Mouse (Mus musculus): ENCODE measurements around the gene Fam163b.

Gene Fam163b
- long read RNA-seq, experiment 1 = 0 reads
- long read RNA-seq, experiment 2 = 0 reads

DNA sequence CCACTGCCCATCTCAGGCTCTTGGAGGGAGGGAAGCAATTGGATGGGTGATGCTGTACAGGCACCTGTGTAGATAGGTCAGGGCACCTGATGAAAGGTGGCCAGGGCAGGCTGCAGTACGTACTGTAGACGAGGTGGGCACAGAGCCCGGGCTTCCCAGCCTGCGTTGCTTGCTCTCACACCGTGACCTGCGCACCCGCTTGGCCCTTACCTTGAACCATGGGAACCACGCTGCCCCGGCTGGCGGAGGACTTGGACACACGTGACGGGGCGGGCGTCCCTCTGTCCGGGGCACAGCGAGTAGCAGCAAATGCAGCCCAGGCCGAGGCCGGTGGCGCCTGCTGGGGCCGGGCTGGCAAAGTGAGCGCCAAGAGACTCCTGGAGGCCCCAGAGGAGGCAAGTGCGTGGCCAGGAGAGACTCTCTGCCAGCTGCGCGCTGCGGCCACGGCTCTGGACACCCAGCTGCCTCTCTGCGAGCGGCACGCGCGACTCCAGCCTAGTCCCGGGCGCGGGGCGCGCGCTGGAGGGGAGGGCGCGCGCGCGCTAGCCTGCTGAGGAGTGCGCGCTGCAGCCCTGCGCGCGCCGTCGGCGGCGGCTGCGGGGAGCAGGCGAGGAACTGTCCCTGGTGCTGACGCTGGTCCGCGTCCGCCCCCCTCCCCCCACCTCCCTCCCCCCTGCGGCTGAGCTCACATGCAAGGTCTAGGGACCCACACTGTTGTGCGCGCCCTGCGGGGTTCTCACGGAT is at the start of gene Fam163b:
Fam163b (minus strand) TSS at position 542 of the 744 bp plus-strand sequence.
- intact Hi-C loops (cut with DNase I) = no loop called here

DNA sequence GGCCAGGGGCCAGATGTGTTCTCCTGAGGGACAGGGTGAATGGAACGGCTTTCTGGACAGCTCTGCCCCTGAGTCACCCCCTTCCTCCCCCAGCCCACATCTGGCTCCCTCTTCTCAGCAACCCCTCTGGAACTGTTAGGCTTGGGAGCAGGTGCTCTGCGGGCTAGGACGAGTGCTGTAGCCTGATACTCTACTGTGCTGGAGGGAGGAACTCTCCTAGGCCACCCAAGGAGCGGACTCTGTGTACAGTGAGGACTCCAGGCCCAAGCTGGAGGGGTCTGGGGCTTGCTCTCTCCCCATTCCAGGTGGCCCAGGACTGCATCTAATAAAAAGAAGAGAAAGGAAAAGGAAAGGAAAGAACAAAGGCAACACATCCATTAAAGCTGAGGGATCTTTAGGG is 47.7 kb upstream of the Fam163b start:
- intact Hi-C loops (cut with DNase I) = no loop called here

DNA sequence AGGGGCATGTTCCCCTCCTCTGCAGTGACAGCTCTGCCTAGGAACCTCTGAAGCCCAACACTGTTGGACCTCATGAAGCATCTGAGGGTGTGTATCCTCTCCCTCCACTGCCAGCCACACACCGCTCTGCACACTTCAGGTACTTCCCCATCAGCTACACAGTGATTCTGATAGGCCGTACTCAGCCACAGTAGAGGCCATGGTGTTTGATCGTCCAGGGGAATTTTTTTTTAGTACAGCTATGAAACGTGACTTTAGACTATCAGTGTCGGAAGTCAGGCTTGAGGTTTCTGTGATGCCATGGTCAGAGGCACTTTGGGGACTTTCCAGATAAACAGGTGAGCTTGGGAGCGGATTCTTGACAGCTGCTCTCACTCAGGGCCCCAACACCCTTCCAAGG is 45.2 kb upstream of the Fam163b start:
- intact Hi-C loops (cut with DNase I) = no loop called here

DNA sequence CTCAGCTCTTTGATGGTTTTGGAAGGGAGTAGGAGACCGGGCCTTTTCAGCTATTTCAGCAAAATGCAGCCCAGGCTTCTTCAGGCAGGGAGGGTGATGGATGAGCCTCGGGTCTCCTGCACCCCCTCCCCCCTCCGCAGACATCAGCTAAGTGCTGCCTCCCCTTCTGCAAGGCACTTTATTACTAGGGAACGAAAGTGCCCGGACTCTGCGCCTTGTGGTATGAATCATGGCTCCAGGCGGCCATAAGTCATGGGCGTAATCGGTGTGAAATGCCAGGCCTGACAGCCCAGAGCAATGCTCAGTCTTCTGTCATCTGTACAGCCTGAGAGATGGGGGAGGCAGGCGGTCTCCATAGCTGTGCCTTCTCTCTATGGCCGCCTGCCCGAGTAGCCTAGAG is 41.4 kb upstream of the Fam163b start:
- intact Hi-C loops (cut with DNase I) = no loop called here

DNA sequence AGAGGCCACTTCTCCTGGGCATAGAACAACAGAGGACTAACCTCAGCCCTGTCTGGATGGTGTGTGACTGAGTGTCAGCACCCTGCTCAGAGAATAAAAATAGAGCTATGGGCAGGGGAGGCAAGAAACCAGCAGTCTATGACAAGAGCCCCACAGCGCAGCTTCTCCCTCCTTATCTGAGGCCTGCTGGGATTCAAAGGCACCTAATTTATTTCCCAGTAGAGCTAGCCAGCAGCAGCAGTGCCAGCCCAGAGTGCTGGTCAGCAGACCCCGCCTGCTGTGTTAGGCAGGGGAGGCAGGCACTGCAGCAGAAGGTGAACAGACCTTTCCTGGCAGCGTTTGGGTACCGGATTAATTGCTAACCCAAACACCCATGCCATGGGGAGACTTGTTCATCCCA is 39.6 kb upstream of the Fam163b start:
- intact Hi-C loops (cut with DNase I) = no loop called here

DNA sequence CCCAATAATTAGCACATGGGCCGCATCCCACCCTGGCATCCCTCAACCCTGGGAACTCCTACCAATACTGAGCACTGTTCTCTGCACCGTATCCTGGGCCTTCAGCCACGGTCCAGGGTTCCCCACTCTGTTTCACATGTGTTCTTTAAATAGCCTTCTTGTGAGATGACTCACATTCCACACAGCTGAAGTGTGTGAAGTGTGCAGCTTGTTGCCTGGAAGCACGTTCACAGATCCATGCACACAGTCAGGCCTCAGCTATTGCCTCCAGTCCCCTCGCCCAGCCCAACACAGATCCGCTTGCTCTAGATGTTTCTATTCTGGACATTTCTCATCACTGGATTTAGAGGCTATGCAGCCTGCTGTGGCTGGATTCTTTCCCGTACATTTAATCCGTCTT is 36.8 kb upstream of the Fam163b start:
- intact Hi-C loops (cut with DNase I) = no loop called here

DNA sequence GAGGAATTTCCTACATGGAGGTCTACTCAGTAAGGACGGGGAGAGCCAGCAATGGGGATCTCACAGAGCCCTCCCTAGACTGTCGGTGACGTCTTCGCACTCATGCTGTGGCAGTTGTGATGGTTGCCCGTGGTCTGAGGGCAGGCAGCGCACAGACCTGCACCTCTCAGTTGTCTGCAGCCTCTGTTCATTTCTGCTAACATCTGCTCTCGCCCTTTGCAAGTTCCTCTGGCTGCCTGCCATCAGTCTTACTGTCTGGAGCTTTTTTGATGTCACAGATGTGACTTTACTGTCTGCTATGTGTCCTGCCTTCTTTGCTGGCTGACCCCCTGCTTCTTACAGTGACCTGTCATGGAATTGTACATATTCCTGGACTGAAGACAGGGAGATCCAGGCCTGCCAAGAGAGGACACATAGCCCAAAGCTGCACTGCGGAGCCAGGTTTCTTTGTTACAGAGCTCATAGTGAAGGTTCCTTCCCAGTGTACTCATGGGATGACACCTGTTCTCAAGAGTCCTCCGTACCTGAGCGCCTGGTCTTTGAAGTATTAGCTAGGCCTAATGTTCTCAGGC is 33.5 kb upstream of the Fam163b start:
- intact Hi-C loops (cut with DNase I) = no loop called here

DNA sequence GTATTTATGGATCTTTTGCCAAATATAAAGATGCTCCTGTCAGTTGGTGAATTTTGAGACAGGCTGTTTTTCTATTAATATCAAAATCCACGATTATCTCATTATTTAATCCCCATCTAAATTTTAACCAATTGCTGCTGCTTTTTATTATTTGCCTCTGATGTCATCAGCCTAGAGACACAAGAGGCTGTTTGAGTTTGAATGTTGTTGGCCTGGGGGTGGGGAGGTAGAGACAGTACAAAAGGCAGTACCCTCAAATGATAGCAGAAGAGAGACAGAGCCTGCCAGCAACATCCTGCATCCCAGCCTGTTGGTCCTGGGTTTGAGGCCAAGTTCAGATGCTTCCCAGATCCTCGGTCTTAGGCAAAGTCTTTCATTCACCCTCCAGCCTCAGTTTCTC is 32.0 kb upstream of the Fam163b start:
- intact Hi-C loops (cut with DNase I) = no loop called here

DNA sequence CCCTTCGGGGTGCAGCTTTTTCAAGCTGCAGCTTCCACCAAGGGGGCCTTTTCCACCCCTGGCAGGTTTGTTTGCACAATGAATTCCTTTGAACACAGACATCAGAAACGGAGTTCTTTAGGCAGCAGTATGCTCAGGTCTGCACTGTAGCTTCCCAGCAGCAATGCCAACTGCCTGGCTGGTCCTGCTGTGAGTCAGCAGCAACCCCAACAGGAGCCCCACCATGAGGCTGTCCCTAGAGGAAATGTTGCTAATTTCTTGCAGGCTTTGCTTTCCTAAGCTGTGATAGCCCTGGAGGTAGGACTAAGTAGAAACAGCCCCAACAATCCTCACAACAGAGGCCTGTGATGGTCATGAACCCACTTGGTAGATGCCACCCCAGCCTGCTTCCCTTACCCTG is 24.7 kb upstream of the Fam163b start:
- intact Hi-C loops (cut with DNase I) = no loop called here

DNA sequence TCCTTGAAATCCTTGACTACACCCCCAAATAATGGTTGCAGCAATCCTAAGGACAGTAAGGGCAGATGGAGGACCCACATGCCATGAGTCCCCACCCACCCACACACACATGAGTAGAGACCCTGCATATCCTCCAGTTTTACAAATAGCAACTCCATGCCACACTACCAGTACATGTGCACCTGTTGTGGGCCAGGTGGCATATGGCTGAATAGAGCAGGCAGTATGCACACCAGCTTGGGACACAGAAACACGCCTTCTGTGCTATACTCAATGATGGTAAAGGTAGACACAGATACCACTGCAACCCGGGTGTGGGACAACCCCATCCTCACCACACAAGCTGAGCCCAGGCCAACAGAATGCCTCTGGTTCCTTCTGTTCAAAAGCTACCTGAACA is 23.8 kb upstream of the Fam163b start:
- intact Hi-C loops (cut with DNase I) = no loop called here

DNA sequence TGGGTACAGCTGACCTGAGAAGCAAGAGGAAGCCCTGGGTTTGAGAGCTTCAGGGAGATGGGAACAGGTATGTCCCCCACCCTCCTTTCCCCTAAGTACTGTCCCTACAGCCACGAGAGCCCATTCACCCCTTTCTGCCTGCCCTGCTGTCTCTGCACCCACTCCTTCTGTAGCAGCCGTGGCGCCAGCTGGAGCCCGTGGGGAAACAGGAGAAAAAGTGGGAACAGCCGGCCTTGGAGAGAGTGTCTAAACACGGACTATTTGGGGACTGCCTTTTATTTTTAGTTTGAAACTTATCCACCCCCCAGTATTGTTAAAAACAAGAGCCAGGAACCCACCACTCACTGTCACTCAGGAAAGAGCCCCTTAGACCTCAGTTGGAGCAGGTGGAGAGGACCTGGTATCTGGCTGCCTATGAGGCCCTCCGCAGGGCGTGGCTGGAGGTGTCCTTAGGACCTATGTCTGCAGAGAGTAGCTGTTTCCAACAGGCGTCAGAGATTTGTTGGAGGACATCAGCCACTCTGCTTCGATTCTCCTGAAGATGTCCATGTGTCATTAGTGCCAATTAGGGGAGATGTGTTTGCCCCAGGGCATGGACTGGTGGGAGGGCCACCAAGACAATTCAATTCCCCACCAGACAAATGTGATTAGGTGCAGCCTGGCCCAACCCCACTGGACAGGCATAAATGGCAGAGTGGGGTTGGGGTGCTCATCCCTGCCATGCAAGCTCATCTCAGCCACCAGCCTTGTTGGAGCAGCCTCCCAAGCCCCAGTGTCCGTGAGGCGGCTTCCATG is 22.7 kb upstream of the Fam163b start, which contains the start of gene Dbh:
Dbh (plus strand) TSS at position 438 of the 795 bp plus-strand sequence.
- intact Hi-C loops (cut with DNase I) = no loop called here

DNA sequence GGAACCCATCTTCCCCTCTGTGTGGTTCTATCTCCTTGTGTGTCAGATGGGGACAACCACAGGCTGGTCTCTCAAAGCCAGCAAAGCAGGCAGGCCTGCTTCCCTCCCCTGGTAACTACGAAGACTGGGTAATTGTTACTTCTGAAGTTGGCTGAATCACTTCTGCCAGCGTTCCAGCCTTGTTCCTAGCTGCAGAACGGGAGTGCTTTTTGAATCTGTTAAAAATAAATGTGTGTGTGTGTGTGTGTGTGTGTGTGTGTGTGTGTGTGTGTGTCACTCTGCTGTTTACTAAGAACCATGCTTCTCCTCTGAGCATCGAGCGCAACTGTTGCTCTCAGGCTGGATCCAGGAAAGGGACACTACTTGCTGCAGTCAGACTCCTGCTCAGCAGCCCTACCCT is 21.6 kb upstream of the Fam163b start:
- intact Hi-C loops (cut with DNase I) = no loop called here

DNA sequence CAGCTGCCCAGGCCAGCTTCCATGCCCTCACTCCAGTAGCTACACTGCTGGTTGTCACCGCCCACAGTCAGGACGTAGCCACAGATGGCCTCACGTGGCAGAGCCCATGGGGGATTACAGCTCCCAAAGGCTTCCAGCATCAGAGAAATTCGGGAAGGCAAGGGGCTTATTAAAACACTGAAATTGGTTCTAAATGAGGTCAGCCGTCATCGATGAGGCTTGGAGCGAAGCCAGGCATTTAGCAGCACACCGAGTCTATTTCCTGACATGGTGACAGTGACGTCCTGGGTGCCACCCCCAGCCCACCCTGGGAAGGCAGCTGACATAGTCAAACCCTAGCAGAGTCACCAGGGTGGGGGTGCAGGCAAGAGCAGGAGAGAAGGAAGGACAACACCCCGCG is 20.4 kb upstream of the Fam163b start:
- intact Hi-C loops (cut with DNase I) = no loop called here

DNA sequence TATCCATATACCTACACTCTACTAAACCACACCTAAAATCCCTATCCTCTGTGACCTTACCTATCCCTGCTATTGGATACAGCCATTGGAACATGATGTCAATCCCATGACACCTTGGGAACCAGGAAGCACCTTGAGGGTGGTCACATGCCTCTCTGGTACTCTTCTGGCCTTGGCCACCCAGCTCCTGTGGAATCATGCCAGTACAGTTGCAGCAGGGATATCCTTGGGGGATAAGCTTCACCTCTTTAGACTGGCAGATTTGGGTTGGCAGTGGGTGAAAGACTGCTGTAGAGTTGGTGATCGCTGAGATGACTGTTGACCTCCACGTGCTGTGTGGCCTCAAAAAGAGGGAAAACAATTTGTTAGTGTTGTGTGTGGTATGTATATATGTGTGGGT is 19.2 kb upstream of the Fam163b start:
- intact Hi-C loops (cut with DNase I) = no loop called here

DNA sequence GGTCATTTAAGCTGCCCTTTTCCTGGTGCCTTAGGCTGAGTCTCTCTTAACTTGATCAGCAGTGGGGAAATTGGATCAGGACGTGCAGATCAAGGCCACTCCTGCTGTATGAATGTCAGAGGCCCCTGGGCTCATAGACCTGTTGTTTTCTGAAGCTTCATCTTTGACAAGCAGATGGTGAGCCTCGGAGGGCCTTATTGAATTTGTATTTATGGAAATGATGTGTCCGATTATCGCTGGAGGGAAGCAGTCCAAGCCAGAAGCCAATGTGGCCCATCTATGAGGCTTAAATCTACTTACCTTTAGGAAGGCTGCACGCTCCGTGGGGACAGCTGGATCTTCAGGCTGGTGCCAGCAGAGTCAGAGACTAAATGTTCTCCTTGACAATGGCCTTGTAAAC is 14.3 kb upstream of the Fam163b start:
- intact Hi-C loops (cut with DNase I) = no loop called here

DNA sequence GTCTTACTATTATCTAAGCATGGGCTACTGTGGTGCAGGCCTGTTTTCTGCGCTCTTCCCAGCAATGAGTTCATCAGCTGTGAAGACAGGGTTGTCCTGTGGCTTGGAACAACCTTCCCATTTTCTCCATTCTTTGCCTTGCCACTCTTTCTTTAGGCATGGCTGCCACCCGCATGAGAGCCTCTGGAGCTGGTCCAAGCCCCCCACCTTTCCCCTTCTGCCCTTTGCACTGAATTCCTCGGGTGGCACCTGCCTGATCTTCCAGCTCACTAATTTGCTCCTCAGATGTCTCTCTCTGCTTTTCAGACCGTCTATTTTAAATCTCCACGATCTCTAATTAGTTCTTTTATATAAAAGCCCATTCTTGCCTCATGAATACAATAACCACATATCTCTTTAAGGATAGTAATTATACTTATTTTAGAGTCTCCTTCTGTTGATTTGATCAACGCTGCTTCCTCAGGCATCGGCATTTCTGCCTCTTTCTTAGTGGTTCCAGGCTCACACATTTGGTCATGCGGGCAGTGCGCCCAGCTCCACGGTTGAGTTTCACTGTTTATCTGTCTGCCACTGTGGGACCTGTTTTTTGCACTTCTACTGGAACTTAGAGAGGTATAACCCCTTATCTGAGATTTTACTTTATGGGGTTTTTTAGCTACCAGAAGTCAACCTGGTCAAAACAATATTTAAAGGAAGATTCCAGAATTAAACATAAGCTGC is 12.3 kb upstream of the Fam163b start:
- intact Hi-C loops (cut with DNase I) = no loop called here

DNA sequence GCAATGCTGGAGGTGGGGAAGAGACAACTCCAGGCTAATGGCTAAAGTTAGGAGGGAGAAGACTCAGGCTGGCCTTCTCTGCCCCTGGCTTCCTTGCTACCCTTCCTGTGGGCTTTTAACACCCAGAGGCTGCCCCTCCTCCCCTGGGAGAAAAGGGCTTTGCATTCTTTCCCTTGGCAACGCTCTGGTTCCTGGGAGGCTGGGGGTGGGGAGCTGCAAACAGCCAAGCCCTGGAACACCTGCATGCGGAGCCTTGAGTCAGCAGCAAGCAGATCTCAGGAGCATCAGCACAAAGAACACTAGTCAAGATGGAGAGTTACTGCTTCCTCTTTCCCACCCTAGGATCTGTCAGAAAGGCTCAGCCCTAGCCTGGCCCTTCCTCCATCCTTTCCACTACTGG is 7.2 kb upstream of the Fam163b start:
- intact Hi-C loops (cut with DNase I) = no loop called here

DNA sequence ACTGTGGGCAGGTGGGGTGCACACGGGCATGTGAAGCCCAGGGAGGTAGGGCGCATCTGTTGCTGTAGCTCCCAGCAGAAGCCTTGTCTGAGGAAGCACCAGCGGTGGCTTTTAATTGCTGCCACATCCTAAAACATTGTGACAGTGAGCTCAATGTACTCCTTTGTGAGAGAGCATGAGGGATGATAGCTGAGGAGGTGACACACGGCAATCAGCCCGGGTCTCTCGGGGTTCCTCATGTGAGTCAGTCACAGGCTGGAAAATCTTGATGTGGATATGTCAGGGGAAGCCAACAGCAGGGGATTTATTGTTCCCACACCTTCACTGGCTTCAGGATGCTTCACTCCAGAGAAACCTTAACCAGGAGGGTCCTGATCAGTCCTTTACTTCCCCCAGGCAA is 4.5 kb upstream of the Fam163b start:
- intact Hi-C loops (cut with DNase I) = no loop called here

DNA sequence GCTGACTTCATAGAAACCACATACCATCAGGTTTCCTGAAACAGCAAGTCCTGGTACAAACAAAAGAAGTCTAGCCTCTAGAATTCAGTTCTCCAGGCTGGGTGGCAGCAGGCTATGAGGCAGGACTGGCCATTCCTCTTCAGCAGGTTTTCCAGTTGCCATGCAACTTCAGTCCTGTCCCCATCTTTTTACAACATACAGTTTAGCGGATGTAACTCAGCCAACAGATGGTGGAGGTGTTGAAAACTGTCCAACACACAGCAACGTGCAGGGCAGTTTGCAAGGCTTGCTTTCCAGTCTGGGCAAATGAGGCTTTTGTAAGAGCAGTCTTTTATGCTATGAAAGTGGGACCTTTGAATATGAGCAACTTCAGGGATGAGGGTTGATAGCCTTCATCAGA is 2.7 kb upstream of the Fam163b start:
- intact Hi-C loops (cut with DNase I) = no loop called here

DNA sequence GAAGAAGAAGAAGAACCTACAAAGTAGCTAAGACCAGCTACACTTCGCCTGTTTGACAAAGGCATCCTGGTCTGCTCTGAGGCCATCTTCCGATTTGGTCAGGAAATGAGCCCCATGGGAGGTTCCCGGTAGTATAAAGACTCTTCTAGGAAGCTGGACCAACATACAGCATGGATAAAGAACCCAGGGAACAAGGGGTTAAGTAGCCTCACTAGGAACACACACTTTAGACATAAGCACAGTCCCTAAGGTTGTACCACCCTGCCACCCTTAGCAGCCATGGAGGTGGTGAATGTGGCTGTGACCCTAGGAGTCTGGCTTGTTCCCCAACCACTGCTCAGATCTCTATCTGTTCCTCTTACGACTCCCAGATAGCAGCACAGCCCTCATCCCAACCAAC is 3.9 kb downstream of the Fam163b start:
- intact Hi-C loops (cut with DNase I) = no loop called here

DNA sequence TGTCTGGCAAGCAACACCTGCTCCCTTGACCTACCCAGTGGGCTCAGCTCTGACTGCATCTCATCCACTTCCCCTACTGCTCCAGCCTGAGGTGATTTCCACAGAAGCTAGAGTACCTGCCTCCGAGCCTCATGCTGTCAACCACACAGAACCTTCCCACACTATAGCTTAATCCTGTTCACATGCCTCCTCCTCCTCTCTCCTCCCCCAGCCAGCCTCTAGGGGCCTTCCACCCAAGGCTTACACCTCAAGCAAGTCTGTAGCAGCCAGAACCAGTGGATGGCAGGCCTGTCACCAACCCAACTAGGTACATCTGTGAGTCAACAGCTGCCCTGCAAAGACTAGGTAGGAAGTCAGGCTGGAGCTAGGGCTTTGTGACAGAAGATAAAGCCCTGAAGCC is 5.5 kb downstream of the Fam163b start:
- intact Hi-C loops (cut with DNase I) = no loop called here

DNA sequence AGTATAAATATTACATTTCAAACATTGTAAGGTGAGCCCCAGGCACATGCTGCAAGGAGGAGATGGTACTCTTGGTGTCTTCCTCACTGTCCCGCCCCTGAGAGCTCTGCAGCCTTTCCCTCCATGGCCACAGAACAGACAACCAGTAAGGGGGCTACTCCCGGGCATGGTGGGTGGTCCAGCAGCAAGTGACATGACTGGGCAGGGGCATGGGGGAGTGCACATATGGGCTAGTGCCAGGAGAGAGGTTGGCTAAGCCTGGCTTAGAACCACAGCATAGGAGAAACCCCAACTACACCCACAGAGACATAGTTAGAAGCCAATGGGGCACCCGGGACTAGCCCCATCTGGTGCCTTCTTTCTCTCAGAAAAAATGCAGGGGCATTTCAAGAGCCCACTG is 6.0 kb downstream of the Fam163b start:
- intact Hi-C loops (cut with DNase I) = no loop called here
